Mouse (Mus musculus) myocyte (in vitro differentiated cells): ENCODE measurements around the gene Suclg2. TPM values are rescaled to one million over a fixed set of nuclear protein-coding genes. Genes with fewer than 3 reads are reported as not detected.

Experiments used
- H3K27me3 ChIP-seq: one replicate; pipeline ENCODE4 v1.6.1; 2011; ENCODE audit not compliant: control insufficient read depth, insufficient read depth, insufficient read length
- H3K36me3 ChIP-seq: one replicate; pipeline ENCODE4 v1.6.1; 2011; ENCODE audit not compliant: control insufficient read depth, insufficient read depth
- H3K4me2 ChIP-seq: one replicate; pipeline ENCODE4 v1.6.1; 2011; ENCODE audit warnings: low read depth, control low read depth
- H3K4me3 ChIP-seq: one replicate; pipeline ENCODE4 v1.5.1; 2011; ENCODE audit warnings: mild to moderate bottlenecking, control low read depth, moderate library complexity
- H3K79me2 ChIP-seq: one replicate; pipeline ENCODE4 v1.6.1; 2011; ENCODE audit not compliant: control insufficient read depth, insufficient read depth
- H3ac ChIP-seq: one replicate; pipeline ENCODE4 v1.6.1; 2011; ENCODE audit not compliant: control insufficient read depth, insufficient read length
- CEBPB ChIP-seq: IDR thresholded peaks from 2 replicates; pipeline ENCODE4 v1.6.1; 2011; ENCODE audit warnings: mild to moderate bottlenecking, moderate library complexity; ENCODE audit not compliant: poor library complexity, insufficient read depth, severe bottlenecking
- E2F4 ChIP-seq: IDR thresholded peaks from one replicate; pipeline ENCODE4 v1.6.1; 2011; ENCODE audit warnings: mild to moderate bottlenecking, control low read depth, moderate library complexity; ENCODE audit not compliant: insufficient read depth
- MAX ChIP-seq: IDR thresholded peaks from one replicate; pipeline ENCODE4 v1.6.1; 2011; ENCODE audit warnings: low read depth, mild to moderate bottlenecking, control low read depth
- MYOD1 ChIP-seq, 3 experiments: IDR thresholded peaks; one replicate each; pipeline ENCODE4 v1.6.1; 2011; ENCODE audit warnings: control low read depth in 2 of 3, low read depth in 2 of 3, mild to moderate bottlenecking in 2 of 3, moderate library complexity in 1 of 3; ENCODE audit not compliant: insufficient read length in 2 of 3, control insufficient read depth in 1 of 3
- MYOG ChIP-seq, 3 experiments: IDR thresholded peaks; one replicate each; pipeline ENCODE4 v1.6.1; 2011; ENCODE audit warnings: control low read depth in 2 of 3, low read depth in 2 of 3, mild to moderate bottlenecking in 2 of 3; ENCODE audit not compliant: insufficient read length in 2 of 3, control insufficient read depth in 1 of 3, insufficient read depth in 1 of 3
- POLR2A ChIP-seq: IDR thresholded peaks from one replicate; pipeline ENCODE4 v1.6.1; 2011; ENCODE audit warnings: low read depth, mild to moderate bottlenecking, control low read depth, moderate library complexity; ENCODE audit not compliant: insufficient read length
- POLR2AphosphoS2 ChIP-seq: IDR thresholded peaks from one replicate; pipeline ENCODE4 v1.6.1; 2011; ENCODE audit warnings: low read depth, control low read depth; ENCODE audit not compliant: insufficient read length
- REST ChIP-seq: IDR thresholded peaks from one replicate; pipeline ENCODE4 v1.6.1; 2011; ENCODE audit warnings: mild to moderate bottlenecking, control low read depth, moderate library complexity; ENCODE audit not compliant: insufficient read depth, insufficient read length
- SRF ChIP-seq: IDR thresholded peaks from one replicate; pipeline ENCODE4 v1.6.1; 2011; ENCODE audit warnings: low read depth; ENCODE audit not compliant: control insufficient read depth, insufficient read length
- TCF12 ChIP-seq: IDR thresholded peaks from one replicate; pipeline ENCODE4 v1.6.1; 2011; ENCODE audit warnings: mild to moderate bottlenecking, control low read depth; ENCODE audit not compliant: poor library complexity, insufficient read depth, severe bottlenecking
- TCF3 ChIP-seq: IDR thresholded peaks from one replicate; pipeline ENCODE4 v1.6.1; 2011; ENCODE audit warnings: low read depth, control low read depth; ENCODE audit not compliant: insufficient read length
- USF1 ChIP-seq: IDR thresholded peaks from one replicate; pipeline ENCODE4 v1.6.1; 2011; ENCODE audit warnings: low read depth, mild to moderate bottlenecking, control low read depth, moderate library complexity
- polyA plus RNA-seq: library from polyadenylated mRNA; unstranded; fragments of >200 nt; fragmentation: generic; extraction: Trizol; gene quantifications from one replicate; pipeline ENCODE4 v1.2.1, GENCODE M21; 2012; ENCODE audit warnings: missing spikeins

Suclg2 gene
- polyA plus RNA-seq, 1 experiment = 13.9 TPM

DNA sequence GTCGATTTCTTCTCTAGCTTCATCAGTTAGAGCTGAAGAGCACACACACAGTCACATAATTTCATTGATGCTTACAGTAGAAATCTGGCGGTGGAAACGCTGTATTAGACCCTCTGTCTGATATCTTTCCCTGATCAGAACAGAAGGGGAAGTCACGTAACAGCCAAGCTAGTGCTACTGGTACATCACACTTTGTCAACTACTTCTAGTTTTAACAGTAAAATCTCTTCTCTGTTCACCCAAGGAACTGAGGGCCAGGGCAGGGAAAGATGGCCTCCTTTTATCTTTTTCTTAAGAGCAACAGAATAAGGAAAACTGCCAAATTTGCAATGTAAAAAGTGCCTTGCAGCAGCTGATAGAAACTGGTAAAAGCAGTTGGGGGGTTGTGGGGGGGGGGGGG is 97.8 kb downstream of the Suclg2 start:
- H3K4me2 ChIP-seq = no peak overlapping the region
- H3ac ChIP-seq = no peak overlapping the region
- H3K4me3 ChIP-seq = no peak overlapping the region
- TF ChIP-seq REST (no peak), POLR2AphosphoS2 (no peak), MAX (no peak), MYOD1 (IDR thresholded peaks at IDR 0.05; ENCODE audit: control insufficient read depth in 1 of 3, insufficient read length in 2 of 3, low read depth in 2 of 3) (no peak), E2F4 (no peak), TCF12 (no peak), SRF (no peak), TCF3 (no peak), MYOG (IDR thresholded peaks at IDR 0.05; ENCODE audit: control insufficient read depth in 1 of 3, insufficient read depth in 1 of 3, insufficient read length in 2 of 3, low read depth in 2 of 3) (no peak), CEBPB (no peak), POLR2A (no peak), USF1 (no peak)
- H3K27me3 ChIP-seq = no peaks in the 10 kb centered on the region
- no peaks in the 10 kb centered on the region for H3K79me2 ChIP-seq
- H3K36me3 ChIP-seq = no peaks in the 10 kb centered on the region

DNA sequence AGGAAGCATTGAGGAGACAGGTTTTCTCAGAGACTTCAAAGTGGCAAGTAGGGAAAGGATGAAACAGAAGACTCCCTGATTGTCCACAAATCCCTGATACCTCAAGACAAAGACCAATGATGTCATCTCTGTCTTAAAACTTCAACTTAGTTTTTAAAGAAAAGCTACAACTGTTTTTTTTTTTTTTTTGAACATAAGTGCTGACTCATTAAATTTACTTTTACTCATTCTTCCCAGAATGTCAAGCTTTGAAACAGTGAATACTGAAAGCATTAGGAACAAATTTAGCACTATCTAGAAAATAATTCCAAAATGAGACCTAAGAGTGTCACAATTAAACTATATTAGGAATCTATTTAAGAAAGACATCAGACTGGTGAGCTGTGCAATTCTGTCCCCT is 98.8 kb downstream of the Suclg2 start:
- TF ChIP-seq POLR2AphosphoS2 (no peak), CEBPB (no peak), SRF (no peak), E2F4 (no peak), MAX (no peak), TCF12 (no peak), MYOG (IDR thresholded peaks at IDR 0.05; ENCODE audit: control insufficient read depth in 1 of 3, insufficient read depth in 1 of 3, insufficient read length in 2 of 3, low read depth in 2 of 3) (no peak), MYOD1 (IDR thresholded peaks at IDR 0.05; ENCODE audit: control insufficient read depth in 1 of 3, insufficient read length in 2 of 3, low read depth in 2 of 3) (no peak), USF1 (no peak), REST (no peak), TCF3 (no peak), POLR2A (no peak)

DNA sequence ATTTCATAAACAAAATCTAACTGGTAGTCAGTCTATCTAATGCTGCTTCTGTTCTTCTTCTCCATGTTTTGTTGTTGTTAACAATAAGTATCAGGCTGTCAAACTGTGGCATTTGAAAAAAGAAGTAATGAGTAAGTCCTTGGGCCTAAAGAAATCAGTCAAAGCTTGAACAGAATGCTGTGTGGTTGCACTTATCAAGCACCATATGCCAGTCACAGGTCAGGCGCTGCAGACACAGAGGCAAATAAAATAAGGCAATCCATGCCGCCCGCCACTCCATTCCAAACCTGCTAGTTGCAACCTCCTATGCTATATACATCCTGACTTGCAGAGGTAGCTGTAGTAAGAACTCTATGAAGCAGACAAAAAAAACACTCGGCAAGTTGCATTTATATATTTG is 100.2 kb downstream of the Suclg2 start:
- Histone ChIP-seq H3K27me3 (no peaks in the 10 kb centered on the region), H3K36me3 (no peaks in the 10 kb centered on the region), H3K4me2 (no peak overlapping the region), H3ac (no peak overlapping the region), H3K4me3 (no peak overlapping the region), H3K79me2 (no peaks in the 10 kb centered on the region)
- TF ChIP-seq USF1 (no peak), REST (no peak), TCF12 (no peak), POLR2AphosphoS2 (no peak), TCF3 (no peak), SRF (no peak), CEBPB (no peak), POLR2A (no peak), E2F4 (no peak), MYOG (IDR thresholded peaks at IDR 0.05; ENCODE audit: control insufficient read depth in 1 of 3, insufficient read depth in 1 of 3, insufficient read length in 2 of 3, low read depth in 2 of 3) (no peak), MYOD1 (IDR thresholded peaks at IDR 0.05; ENCODE audit: control insufficient read depth in 1 of 3, insufficient read length in 2 of 3, low read depth in 2 of 3) (no peak)

More for the DNA sequence above, 98.8 kb downstream of the Suclg2 start:
- H3K4me3 ChIP-seq = no peak overlapping the region
- no peaks in the 10 kb centered on the region for H3K27me3 ChIP-seq
- H3ac ChIP-seq = no peak overlapping the region
- no peak overlapping the region for H3K4me2 ChIP-seq
- no peaks in the 10 kb centered on the region for H3K79me2 ChIP-seq
- no peaks in the 10 kb centered on the region for H3K36me3 ChIP-seq

DNA sequence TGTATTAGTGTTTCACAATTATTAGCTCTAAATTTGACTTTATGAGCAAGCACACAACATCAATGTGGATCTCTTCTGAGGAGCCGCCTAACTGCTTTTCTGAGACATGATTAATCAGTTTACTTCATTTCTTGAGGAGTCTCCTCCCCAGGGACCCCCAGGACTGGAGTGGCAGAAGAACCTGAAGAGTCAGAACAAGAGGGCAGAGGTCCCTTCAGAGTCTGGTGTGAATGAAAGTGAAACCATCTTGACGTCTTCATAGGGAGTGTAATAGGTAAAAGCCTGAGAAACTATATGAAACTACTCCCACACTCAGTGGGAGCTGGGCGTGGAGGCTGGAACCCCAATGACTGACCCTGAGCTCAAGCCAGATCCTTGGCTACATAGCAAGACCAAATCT is 105.4 kb downstream of the Suclg2 start:
- H3ac ChIP-seq = no peak overlapping the region
- H3K4me3 ChIP-seq = no peak overlapping the region
- H3K36me3 ChIP-seq = no peaks in the 10 kb centered on the region
- no peaks in the 10 kb centered on the region for H3K79me2 ChIP-seq
- H3K27me3 ChIP-seq = no peaks in the 10 kb centered on the region
- no peak overlapping the region for H3K4me2 ChIP-seq
- TF ChIP-seq TCF3 = no peak
- no peak for TF ChIP-seq TCF12
- no peak for TF ChIP-seq POLR2A
- TF ChIP-seq MYOG (IDR thresholded peaks at IDR 0.05; ENCODE audit: control insufficient read depth in 1 of 3, insufficient read depth in 1 of 3, insufficient read length in 2 of 3, low read depth in 2 of 3) = no peak
- TF ChIP-seq REST = no peak
- TF ChIP-seq USF1 = no peak
- TF ChIP-seq E2F4 = no peak
